Mouse (Mus musculus) left cerebral cortex, postnatal 36 days (tissue): ENCODE measurements around the gene Agap1. TPM values are rescaled to one million over a fixed set of nuclear protein-coding genes. Genes with fewer than 3 reads are reported as not detected.
A peak's percentile ranks its signal among the peaks of the same experiment; 100 is the strongest.

ENCODE experiments used
- DNase-seq, 2 experiments: peaks; one replicate each; pipeline ENCODE4 v3.0.0; 2021 to 2022; ENCODE audit warnings: low spot score in 2 of 2, mixed read lengths in 1 of 2
- intact Hi-C: fragments of 180-260 bp; cut with DNase I; formaldehyde crosslinking; loops from one replicate; pipeline ENCODE4 v1.15.1; 2025
- total RNA-seq, 2 experiments: library from RNA; stranded (reverse); gene quantifications; 2 replicates each; pipeline ENCODE4 v1.2.3; 2021

The Agap1 gene
- total RNA-seq, 2 experiments from 2014 or later, result 244 to 260 TPM

GRCm38 (mm10) chr1:89563399-89563798 is 108.8 kb downstream of the Agap1 start:
- DNase-seq, result no peak
- intact Hi-C loops, result no loop called here

- intact Hi-C loops, result no loop called here
These were observed 112.2 kb downstream of the Agap1 start for GRCm38 (mm10) chr1:89566578-89567488.

GRCm38 (mm10) chr1:89568546-89569405 is 114.2 kb downstream of the Agap1 start:
- intact Hi-C loops, result no loop called here
- no peak for DNase-seq

More at GRCm38 (mm10) chr1:89566578-89567488, 112.2 kb downstream of the Agap1 start:
- DNase-seq, result no peak

GRCm38 (mm10) chr1:89570522-89571299 is 116.1 kb downstream of the Agap1 start:
- DNase-seq, result no peak
- intact Hi-C loops, result no loop called here

- intact Hi-C loops, result no loop called here
- DNase-seq, result no peak
These were observed 118.9 kb downstream of the Agap1 start for GRCm38 (mm10) chr1:89573486-89573885.

- intact Hi-C loops, result no loop called here
- DNase-seq, result no peak
These were observed 120.6 kb downstream of the Agap1 start for GRCm38 (mm10) chr1:89574941-89575890.

- intact Hi-C loops, result no loop called here
- DNase-seq, result no peak
These were observed 121.7 kb downstream of the Agap1 start for GRCm38 (mm10) chr1:89576174-89576890.

- intact Hi-C loops, result no loop called here
- DNase-seq, result peak; percentile 59
These were observed 122.4 kb downstream of the Agap1 start for GRCm38 (mm10) chr1:89576985-89577384.

- peak; percentile 86 to 90 for DNase-seq
- intact Hi-C loops, result loop anchor here (5.0 to 10.0 kb wide), 2 partner anchors 53 to 126 kb away; partner anchors contain the start of gene Agap1
These were observed 125.7 kb downstream of the Agap1 start for GRCm38 (mm10) chr1:89580031-89580998.

- DNase-seq, result peak; percentile 60 to 65
- intact Hi-C loops, result loop anchor here (5.0 to 10.0 kb wide), 2 partner anchors 54 to 126 kb away; partner anchors contain the start of gene Agap1
These were observed 126.6 kb downstream of the Agap1 start for GRCm38 (mm10) chr1:89580999-89581765.

GRCm38 (mm10) chr1:89581766-89582125 is 127.1 kb downstream of the Agap1 start:
- intact Hi-C loops, result loop anchor here (5.0 to 10.0 kb wide), 2 partner anchors 54 to 127 kb away; partner anchors contain the start of gene Agap1
- DNase-seq, result no peak

GRCm38 (mm10) chr1:89583369-89583768 is 128.8 kb downstream of the Agap1 start:
- intact Hi-C loops, result loop anchor here (5.0 to 10.0 kb wide), 2 partner anchors 56 to 129 kb away; partner anchors contain the start of gene Agap1
- DNase-seq, result no peak

- intact Hi-C loops, result loop anchor here (10.0 kb wide), 1 partner anchor 132 kb away; the partner anchor contains the start of gene Agap1
- no peak for DNase-seq
These were observed 132.5 kb downstream of the Agap1 start for GRCm38 (mm10) chr1:89586991-89587683.

- intact Hi-C loops, result loop anchor here (10.0 kb wide), 1 partner anchor 133 kb away; the partner anchor contains the start of gene Agap1
- DNase-seq, result peak in 1 of 2 experiments; percentile 64
These were observed 133.5 kb downstream of the Agap1 start for GRCm38 (mm10) chr1:89588154-89588553.

GRCm38 (mm10) chr1:89590994-89591393 is 136.4 kb downstream of the Agap1 start:
- intact Hi-C loops, result no loop called here

More at GRCm38 (mm10) chr1:89590994-89591393, 136.4 kb downstream of the Agap1 start:
- DNase-seq, result no peak
